Mouse (Mus musculus) lung, adult 2 months (tissue): ENCODE measurements around the gene Agpat4.
A peak's percentile ranks its signal among the peaks of the same experiment; 100 is the strongest.

Experiments
- CTCF ChIP-seq: fragments of 200-500 bp; IDR thresholded peaks from 2 replicates; pipeline ENCODE4 v1.5.1; 2011; ENCODE audit warnings: mild to moderate bottlenecking, low read length, control low read depth; ENCODE audit not compliant: insufficient read depth
- POLR2A ChIP-seq: fragments of 200-500 bp; IDR thresholded peaks from 2 replicates; pipeline ENCODE4 v1.6.1; 2011; ENCODE audit warnings: low read depth, mild to moderate bottlenecking, control low read depth, low read length, borderline replicate concordance; ENCODE audit errors: extremely low read depth

- TF ChIP-seq POLR2A (no peak), CTCF (peak; percentile 54)
These were observed 14.7 kb upstream of the Agpat4 start for GRCm38 (mm10) chr17:12103781-12104180.
